Mouse (Mus musculus) thymus, postnatal 0 days (tissue): Measurements from ENCODE around the gene Skap2. TPM values are rescaled to one million over a fixed set of nuclear protein-coding genes. Genes with fewer than 3 reads are reported as not detected.

Source experiments
- DNase-seq: peaks from one replicate; pipeline ENCODE4 v3.0.0-alpha.2; 2015; ENCODE audit warnings: low spot score
- polyA plus RNA-seq: library from polyadenylated mRNA; unstranded; fragments of >200 nt; fragmentation: Nextera tagmentation; extraction: Ambion mirVana; gene quantifications from 2 replicates; pipeline ENCODE4 v1.2.1, GENCODE M21; 2015

Skap2 gene
- polyA plus RNA-seq, 1 experiment from 2014 or later, result 24.6 TPM

DNA sequence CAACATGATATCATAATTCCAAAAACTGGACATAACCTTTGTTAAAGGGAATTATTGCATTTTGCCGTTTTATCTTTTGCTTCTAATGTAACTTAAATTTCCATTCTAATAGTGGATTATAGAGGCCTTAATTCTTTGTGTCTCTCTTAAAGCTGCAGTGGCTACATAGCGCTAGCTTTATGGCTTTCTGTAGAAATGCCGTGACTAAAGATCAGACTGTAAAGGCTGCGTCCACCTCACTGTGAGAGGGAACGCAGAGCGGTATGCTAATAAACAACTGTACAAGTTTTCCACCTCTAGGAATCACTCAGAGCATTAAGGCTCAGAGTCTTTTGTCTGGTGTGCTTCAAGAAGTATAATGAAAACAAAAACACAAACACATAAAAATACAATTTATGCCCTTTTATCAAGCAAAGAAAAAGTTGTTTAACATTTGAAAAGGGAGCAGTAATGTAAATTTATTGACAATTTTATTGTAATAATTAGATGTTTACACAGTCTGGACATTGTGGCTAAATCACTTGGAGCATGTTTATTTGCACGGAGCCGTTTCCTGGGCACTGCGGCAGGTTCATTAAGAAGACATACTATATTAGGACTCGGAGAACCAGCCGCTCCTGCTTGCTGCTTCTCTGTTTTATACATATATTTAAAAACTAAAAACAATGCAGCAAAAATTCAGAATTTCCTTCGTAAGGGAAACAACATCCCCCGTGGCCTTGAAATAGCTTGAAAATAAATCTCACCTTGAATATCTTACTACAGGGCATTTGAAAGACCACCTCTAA, 162.1 kb downstream of the Skap2 start:
- no peak for DNase-seq

DNA sequence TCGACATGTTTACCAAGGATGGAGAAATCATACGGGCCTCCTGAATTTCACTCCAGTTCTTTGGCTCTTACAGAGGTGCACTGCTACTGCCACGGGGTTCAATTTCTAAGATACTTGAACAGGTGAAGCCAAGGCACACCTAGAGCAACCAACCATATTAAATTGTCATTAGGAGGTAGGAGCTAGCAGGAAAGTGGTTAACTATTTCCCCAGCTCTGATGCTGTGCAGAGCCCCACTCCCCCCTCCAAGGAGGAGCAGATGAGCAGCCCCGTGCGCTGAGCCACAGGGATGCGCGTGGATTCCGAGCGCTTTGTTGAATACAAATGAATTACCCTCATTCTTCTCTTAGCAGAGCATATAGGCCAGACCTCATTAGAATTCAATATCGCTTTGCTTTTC, 162.8 kb downstream of the Skap2 start:
- DNase-seq, result no peak

DNA sequence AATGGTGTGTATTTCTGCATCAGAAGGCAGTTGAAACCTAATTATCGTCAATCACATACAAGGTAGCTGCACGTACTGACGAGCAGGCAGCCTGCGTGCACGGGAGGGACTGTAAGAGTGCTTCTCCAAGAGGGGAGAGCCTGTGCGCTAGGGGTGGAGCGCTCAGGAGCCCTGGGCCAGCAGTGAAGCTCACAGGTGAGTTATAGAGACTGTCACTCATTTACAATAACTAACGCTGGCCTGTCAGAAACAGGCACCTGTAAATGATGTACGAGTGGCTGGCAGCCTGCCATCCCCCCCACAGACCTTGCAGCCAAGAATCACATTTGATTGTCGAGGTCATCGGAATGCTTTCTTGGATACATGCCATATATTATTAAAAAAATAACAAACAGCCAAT, 168.2 kb downstream of the Skap2 start:
- DNase-seq, result no peak

DNA sequence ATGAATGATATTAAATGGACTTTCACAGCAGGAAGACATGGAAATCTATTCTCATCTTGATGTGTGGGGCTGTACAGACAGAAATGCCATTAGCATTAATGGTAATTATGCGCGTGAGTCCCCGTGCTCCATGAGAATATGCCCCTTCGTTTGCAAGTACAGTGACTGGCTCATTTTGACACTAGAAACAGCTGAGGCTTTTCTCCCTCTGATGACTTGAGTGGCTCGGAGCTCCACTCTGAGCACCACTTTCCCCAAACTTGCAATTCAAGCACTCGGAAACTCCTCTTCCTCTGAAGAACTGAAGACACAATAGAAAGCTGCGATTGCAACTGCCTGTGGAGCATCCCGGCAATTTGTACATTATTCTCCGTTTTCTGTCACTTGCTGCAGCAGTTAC, 169.3 kb downstream of the Skap2 start:
- DNase-seq, result no peak

DNA sequence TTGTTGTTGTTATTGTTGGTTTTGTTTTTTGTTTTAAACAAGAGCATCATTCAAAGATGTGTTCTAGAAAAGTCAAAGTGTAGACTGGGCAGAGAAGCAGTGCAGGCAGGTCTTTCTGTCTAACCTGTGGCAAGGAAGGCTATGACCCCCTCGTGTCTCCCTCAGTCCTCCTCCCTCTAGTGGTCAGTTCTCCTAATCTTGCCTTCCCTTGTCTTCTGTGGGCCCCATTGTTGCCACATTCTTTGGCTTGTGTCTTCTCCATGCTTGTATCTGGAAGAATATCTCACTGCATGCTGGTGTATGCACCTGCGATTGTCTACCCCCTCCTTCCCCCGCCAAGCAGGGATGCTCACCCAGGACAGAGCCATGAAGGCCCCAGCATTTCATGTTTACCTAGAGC, 174.2 kb downstream of the Skap2 start:
- DNase-seq, result no peak

DNA sequence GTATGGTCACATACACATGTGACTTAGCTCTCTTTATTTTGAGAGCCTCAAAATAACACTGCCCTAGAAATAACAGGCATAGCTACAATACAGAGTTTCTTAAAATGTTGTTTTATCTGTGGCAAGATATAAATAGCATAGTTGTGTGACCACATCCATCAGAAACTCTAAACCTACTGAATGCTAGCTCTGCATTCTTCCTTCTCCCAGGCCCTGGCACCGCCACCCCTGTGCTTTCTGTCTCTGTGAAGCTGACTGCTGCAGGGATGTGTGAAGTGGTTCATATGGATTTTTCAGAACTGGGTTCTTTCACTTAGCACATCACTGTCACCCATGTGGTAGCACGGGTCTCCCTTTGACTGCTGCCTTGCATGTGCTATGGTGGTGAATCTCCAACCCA, 179.0 kb downstream of the Skap2 start:
- DNase-seq, result no peak

DNA sequence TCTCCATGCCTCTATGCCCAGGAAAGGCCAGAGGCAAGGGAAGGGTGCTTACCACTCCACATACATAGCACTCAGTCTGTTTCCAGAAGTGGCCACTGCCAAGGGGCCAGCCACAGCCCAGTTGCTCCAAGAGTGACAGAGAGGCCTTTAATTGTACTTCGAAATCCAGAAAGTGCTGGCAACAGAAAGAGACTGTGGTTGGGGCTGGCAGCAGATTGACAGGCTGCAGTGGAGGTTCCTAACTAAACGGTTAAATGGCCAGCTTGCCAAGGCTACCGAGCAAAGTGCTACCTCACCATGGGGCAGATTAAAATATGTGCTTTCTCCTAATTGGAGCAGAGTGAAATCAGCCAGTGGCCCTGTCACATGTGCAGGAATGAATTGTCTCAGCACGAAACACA, 186.7 kb downstream of the Skap2 start:
- DNase-seq, result no peak

DNA sequence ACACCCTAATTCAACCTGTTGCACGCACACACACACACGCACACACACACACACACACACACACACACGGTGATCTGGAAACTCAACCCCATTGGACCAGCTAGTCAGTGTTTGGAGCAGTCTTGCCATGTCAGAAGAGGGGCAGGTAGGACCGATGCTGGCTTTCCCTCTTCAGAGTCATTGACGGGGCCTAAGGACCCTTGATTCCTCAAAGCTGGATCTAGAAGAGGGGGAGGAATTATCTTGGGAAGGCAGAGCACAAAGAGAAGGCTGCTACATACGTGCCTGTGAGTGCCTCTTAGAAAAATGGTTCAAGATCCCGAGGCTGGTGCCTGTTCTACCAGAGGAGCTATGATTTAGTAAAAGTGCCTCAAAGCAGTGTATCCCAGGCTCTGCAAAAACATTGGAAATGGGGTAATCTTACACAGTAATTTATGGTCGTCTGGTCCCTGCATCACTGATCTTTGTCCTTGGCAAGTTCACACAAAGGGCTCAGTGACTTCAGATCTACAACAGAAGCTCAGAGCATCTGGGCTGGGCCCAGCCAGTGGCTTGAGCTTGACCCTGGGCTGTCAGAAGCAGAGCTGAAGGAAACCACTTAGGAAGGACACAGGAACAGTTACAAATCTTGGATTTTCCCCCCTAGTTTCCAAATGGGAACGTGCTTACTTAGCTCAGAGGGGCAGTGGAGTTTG, 188.1 kb downstream of the Skap2 start:
- no peak for DNase-seq

DNA sequence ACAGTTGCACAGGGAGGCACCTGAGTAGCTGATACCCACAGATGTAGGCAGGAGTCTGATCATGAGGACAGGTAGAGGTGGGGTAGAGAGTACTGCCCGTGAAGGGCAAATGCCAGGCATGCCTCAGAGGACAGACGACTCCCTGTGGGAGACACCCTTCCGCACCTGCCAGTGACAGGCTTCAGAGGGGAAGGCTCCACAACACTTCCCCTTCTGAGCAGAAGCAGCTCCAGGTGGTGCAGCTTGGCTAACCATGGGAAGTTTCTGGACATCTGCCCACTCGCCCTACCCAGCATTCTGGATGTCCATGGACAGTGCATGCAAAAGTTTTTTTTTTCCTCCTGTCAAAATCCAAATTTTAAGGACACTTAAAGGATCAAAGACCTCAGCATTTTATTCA, 190.3 kb downstream of the Skap2 start:
- no peak for DNase-seq

DNA sequence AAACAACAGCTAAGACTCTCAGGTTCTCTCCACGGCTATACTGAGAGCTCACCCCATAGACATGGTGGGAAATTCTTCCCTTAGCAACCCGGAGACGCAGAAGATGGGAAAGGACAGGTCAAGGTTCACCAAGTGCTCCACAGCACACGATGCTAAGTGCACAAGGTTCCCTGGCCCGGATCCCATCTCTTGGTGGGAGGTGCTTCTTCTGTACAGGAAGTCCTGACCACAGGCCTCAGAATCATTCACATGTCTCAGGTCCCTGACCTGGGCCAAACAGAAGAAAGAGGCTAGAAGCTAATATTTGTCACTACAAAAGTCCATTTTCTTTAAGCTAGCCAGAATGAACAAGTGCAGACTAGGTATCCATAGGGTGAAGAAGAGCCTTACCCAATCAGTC, 191.5 kb downstream of the Skap2 start:
- DNase-seq, result no peak

DNA sequence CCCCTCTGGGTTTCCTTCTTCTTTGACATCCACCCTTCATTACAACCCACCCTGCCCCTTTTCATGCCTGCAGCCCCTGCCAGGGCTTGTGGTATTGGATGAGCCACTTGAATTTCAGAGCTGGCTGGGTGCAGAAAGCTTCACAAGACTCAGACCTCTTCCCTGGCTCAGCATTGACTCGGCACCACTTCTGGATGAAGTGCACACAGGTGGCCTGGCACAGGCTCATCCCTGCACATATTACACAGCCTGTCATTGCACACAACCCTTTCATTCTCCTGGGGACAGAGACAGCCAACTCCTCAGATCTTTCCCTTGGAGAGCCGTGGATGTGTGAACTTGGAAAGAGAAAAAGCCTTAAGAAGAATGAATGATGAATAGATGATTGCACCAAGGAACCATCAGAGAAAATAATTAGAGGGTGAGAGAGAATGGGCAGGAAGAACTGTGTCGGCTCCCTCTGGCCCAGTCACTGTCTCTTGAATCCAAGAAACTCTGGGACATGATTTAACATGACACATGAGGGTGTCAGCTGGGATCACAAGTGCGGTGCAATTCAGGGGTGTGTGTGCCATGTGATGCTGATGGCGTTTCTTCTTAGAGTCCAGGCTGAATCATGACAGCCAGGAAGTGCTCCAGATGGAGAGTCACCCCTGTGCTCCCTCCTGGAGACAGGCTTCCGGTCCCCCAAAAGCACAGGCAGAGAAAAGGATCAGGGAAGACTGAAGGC, 195.3 kb downstream of the Skap2 start:
- DNase-seq, result no peak

DNA sequence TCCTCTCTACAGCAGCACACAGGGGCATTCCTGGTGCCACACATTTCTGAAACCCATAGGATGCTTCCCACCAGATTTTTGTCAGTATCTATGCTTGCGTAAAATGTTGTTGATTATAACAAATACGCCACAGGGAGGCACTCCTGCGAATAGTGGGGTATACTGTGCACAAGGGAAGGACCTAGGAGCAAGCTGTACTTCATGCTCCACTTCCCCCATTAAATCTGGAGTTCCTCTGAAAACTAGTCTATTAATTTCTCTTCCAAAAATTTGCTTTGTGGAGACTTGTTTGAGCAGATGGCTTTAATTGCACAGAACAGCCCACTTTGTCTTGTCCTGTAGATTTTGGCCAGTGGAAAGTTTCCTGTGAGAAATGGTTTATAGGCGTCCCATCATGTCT, 201.4 kb downstream of the Skap2 start:
- no peak for DNase-seq

DNA sequence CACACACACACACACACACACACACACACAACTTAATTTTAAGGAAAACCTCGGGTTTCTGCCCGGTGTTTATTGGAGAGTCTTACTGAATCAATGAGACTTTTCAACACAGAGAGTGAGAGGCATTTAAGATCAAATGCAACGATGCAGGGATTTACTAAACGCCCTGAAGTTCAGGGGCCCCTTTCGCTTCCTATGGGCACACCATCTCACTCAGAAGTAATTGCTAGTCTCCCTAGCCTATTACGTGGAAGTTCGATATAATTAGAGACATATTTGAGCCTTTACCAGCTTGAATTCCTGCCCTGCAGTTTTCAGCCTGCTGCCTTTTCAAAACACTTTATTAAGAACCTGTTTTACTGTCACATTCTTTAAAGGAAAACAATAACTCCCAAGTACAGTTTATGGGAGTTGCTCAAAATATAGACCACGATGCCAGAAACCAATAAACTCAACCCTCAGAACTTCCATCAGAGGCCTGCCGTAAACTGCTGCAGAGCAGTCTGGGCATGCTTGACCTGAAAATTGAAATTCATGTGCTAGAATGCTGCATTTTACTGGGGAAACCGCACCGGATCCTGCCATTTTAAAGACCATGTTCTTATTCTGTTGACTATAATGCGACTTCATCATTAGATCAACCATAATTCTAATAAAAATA, 203.1 kb downstream of the Skap2 start:
- DNase-seq, result no peak

DNA sequence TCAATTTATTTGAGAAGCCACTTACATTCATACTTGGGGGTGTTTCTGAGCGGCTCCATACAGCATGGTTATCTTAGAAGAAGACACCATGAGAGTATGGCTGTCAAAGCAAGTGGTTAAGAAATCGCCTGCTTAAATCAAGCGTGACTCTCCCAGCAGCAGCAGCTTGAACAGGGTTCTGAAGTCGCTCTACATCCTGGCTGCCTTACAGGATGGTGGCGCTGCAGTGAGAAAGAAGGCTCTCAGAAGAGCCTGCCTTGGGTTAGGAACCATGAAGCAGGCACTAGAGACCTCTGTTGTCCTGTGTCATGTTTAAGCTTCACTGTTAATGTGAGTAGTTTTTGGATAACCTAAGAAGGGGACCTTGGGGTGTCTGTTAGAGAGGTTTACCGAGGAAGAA, 204.3 kb downstream of the Skap2 start:
- DNase-seq, result no peak

Other genes with a start within 250 kb of the Skap2 start
- gene Hoxa1, start 145.8 kb upstream of the Skap2 start, polyA plus RNA-seq, result 0.44 and 0.45 TPM in 2 replicates
- 5.1 and 5.4 TPM in 2 replicates for gene Hoxa2, start 152.3 kb upstream of the Skap2 start, polyA plus RNA-seq
- gene 5730596B20Rik, start 164.9 kb upstream of the Skap2 start, polyA plus RNA-seq, result 0.24 and 0.25 TPM in 2 replicates
- 0.27 and 0.39 TPM in 2 replicates for gene Hoxa4, start 179.2 kb upstream of the Skap2 start, polyA plus RNA-seq
- gene Hoxa5, start 192.0 kb upstream of the Skap2 start, polyA plus RNA-seq, result 0.06 and 0.21 TPM in 2 replicates
- not detected in 2 replicates for gene Hoxa6, start 196.2 kb upstream of the Skap2 start, polyA plus RNA-seq
- 1.1 and 1.2 TPM in 2 replicates for gene Hoxa3, start 200.8 kb upstream of the Skap2 start, polyA plus RNA-seq
- not detected in 2 replicates for gene Gm28308, start 200.8 kb upstream of the Skap2 start, polyA plus RNA-seq
- 0.71 and 1.4 TPM in 2 replicates for gene Hoxa7, start 209.3 kb upstream of the Skap2 start, polyA plus RNA-seq
- 0.62 and 0.81 TPM in 2 replicates for gene Hoxa9, start 218.5 kb upstream of the Skap2 start, polyA plus RNA-seq
- 0.08 and 0.19 TPM in 2 replicates for gene Hoxa10, start 228.3 kb upstream of the Skap2 start, polyA plus RNA-seq
- gene Hoxa11, start 233.3 kb upstream of the Skap2 start, polyA plus RNA-seq, result not detected in 2 replicates
- gene Hoxa13, start 248.3 kb upstream of the Skap2 start, polyA plus RNA-seq, result not detected in 2 replicates